Mouse (Mus musculus) kidney, adult 2 months (tissue): ENCODE measurements around the gene Hhipl2. TPM values are rescaled to one million over a fixed set of nuclear protein-coding genes. Genes with fewer than 3 reads are reported as not detected.
"Not testable (repeated sequence)": the region's sequence is repeated elsewhere in the genome, so short reads cannot be mapped to it uniquely, and the experiment has no call there.

Source experiments
- DNase-seq: peaks from one replicate; pipeline ENCODE4 v3.0.0; 2021
- H3K27ac ChIP-seq: fragments of 200-500 bp; 2 replicates; pipeline ENCODE4 v1.5.1; 2012; ENCODE audit warnings: low read depth, low read length, control low read depth, inconsistent platforms; ENCODE audit not compliant: insufficient read depth
- H3K27me3 ChIP-seq: fragments of 200-500 bp; replicated peaks from 2 replicates; pipeline ENCODE4 v1.6.1; 2012; ENCODE audit warnings: mild to moderate bottlenecking, moderate library complexity, low read length, inconsistent platforms; ENCODE audit not compliant: control insufficient read depth, insufficient read depth
- H3K36me3 ChIP-seq: fragments of 200-500 bp; 2 replicates; pipeline ENCODE4 v1.6.1; 2012; ENCODE audit warnings: mild to moderate bottlenecking, moderate library complexity, low read length, inconsistent platforms; ENCODE audit not compliant: control insufficient read depth, insufficient read depth
- H3K4me1 ChIP-seq: fragments of 200-500 bp; 2 replicates; pipeline ENCODE4 v1.6.1; 2011; ENCODE audit warnings: low read length; ENCODE audit not compliant: control insufficient read depth, insufficient read depth
- H3K4me3 ChIP-seq: fragments of 200-500 bp; 2 replicates; pipeline ENCODE4 v1.5.1; 2011; ENCODE audit warnings: mild to moderate bottlenecking, low read depth, low read length, control low read depth; ENCODE audit not compliant: insufficient read depth
- CTCF ChIP-seq: fragments of 200-500 bp; conservative IDR thresholded peaks from 2 replicates; pipeline ENCODE4 v1.5.1; 2011; ENCODE audit warnings: low read depth, mild to moderate bottlenecking, control low read depth, low read length, moderate library complexity, mixed read lengths; ENCODE audit not compliant: insufficient read depth, insufficient read length
- POLR2A ChIP-seq: fragments of 200-500 bp; IDR thresholded peaks from one replicate; pipeline ENCODE4 v1.6.1; 2011; ENCODE audit warnings: low read depth, low read length, control low read depth
- WGBS: fragments of 180-500 bp; shearing (Covaris S2); methylation state at CpG from one replicate; pipeline ENCODE4 v1.1.7; 2018; 5-methylcytosine and 5-hydroxymethylcytosine counted together
- polyA plus RNA-seq: library from polyadenylated mRNA; depleted of rRNA; stranded (reverse); fragments of >200 nt; gene quantifications from 2 replicates; pipeline ENCODE4 v1.2.3, GENCODE M21; 2012

The Hhipl2 gene
- polyA plus RNA-seq, 1 experiment = 0.16 TPM

- no peak for DNase-seq
- no peak overlapping the region for H3K27ac ChIP-seq
- no peaks in the 10 kb centered on the region for H3K4me1 ChIP-seq
- H3K27me3 ChIP-seq = no peaks in the 10 kb centered on the region
- H3K4me3 ChIP-seq = no peak overlapping the region
- no peak for TF ChIP-seq POLR2A
- no peak for TF ChIP-seq CTCF
- H3K36me3 ChIP-seq = no peaks in the 10 kb centered on the region
- 75% methylated on average over 5 of the region's 5 CpGs for WGBS
Measured at GRCm38 (mm10) chr1:183381816-183382215, 36.2 kb upstream of the Hhipl2 start.

- Histone ChIP-seq H3K27me3 (no peaks in the 10 kb centered on the region), H3K4me1 (no peaks in the 10 kb centered on the region), H3K27ac (no peak overlapping the region), H3K4me3 (no peak overlapping the region), H3K36me3 (no peaks in the 10 kb centered on the region)
- DNase-seq = no peak
- TF ChIP-seq POLR2A (no peak), CTCF (no peak)
- 89% methylated on average over 2 of the region's 2 CpGs for WGBS
Measured at GRCm38 (mm10) chr1:183382621-183383020, 35.4 kb upstream of the Hhipl2 start.

- not testable (repeated sequence) for DNase-seq, H3K36me3 ChIP-seq, H3K4me3 ChIP-seq, H3K4me1 ChIP-seq, H3K27me3 ChIP-seq, H3K27ac ChIP-seq
- 92% methylated on average over 3 of the region's 3 CpGs for WGBS
Measured at GRCm38 (mm10) chr1:183387421-183387820, 30.6 kb upstream of the Hhipl2 start.

- TF ChIP-seq POLR2A (no peak), CTCF (no peak)
- H3K4me1 ChIP-seq = peaks cover 6% of the 10 kb centered on the region; the same call in 1 of the 2 replicates
- H3K27me3 ChIP-seq = no peaks in the 10 kb centered on the region
- 5% methylated on average over 44 of the region's 44 CpGs for WGBS
- peak within 1 kb of the TSS; percentile 57 for H3K4me3 ChIP-seq
- peak within 1 kb of the TSS; percentile 47; the same call in 1 of the 2 replicates for H3K27ac ChIP-seq
- DNase-seq = peak; percentile 96
- H3K36me3 ChIP-seq = no peaks in the 10 kb centered on the region
Measured at GRCm38 (mm10) chr1:183388426-183389406, 29.3 kb upstream of the Hhipl2 start, which contains the start of gene Taf1a. Gene Taf1a (plus strand): TSS chr1:183388981.

GRCm38 (mm10) chr1:183403396-183403795 lies 14.6 kb upstream of the Hhipl2 start:
- no peak overlapping the region for H3K4me3 ChIP-seq
- no peaks in the 10 kb centered on the region for H3K27me3 ChIP-seq
- H3K27ac ChIP-seq = no peak overlapping the region
- no peak for TF ChIP-seq CTCF
- no peak for TF ChIP-seq POLR2A
- H3K36me3 ChIP-seq = peaks cover 2% of the 10 kb centered on the region
- 95% methylated on average over 3 of the region's 3 CpGs for WGBS
- no peak for DNase-seq
- H3K4me1 ChIP-seq = no peaks in the 10 kb centered on the region

- no peak for DNase-seq
- TF ChIP-seq CTCF (no peak), POLR2A (no peak)
- no peaks in the 10 kb centered on the region for H3K4me1 ChIP-seq
Measured at GRCm38 (mm10) chr1:183414081-183414727, 3.8 kb upstream of the Hhipl2 start.

GRCm38 (mm10) chr1:183419741-183420140 lies 1.7 kb downstream of the Hhipl2 start:
- Histone ChIP-seq H3K36me3 (no peaks in the 10 kb centered on the region), H3K27ac (no peak overlapping the region), H3K27me3 (no peaks in the 10 kb centered on the region), H3K4me3 (no peak overlapping the region), H3K4me1 (no peaks in the 10 kb centered on the region)
- TF ChIP-seq CTCF (no peak), POLR2A (no peak)
- WGBS = 58% methylated on average over 7 of the region's 7 CpGs
- no peak for DNase-seq

More at GRCm38 (mm10) chr1:183414081-183414727, 3.8 kb upstream of the Hhipl2 start:
- Histone ChIP-seq H3K4me3 (no peak overlapping the region), H3K36me3 (no peaks in the 10 kb centered on the region), H3K27ac (no peak overlapping the region), H3K27me3 (no peaks in the 10 kb centered on the region)
- WGBS = 76% methylated on average over 15 of the region's 15 CpGs
